Mouse (Mus musculus) C2C12 (cell line): ENCODE data around the gene Phospho1.

ENCODE experiments used
- CEBPB ChIP-seq: IDR thresholded peaks from one replicate; pipeline ENCODE4 v1.6.1; 2011; ENCODE audit warnings: low read depth, mild to moderate bottlenecking, control low read depth, moderate library complexity
- CTCF ChIP-seq: IDR thresholded peaks from one replicate; pipeline ENCODE4 v1.5.1; 2011; ENCODE audit not compliant: control insufficient read depth, insufficient read depth, insufficient read length
- FOSL1 ChIP-seq: IDR thresholded peaks from one replicate; pipeline ENCODE4 v1.8.0; 2011; ENCODE audit warnings: mild to moderate bottlenecking, low read length; ENCODE audit not compliant: poor library complexity, insufficient read depth, severe bottlenecking
- MAX ChIP-seq: IDR thresholded peaks from one replicate; pipeline ENCODE4 v1.6.1; 2011; ENCODE audit warnings: mild to moderate bottlenecking, control low read depth
- MYOD1 ChIP-seq: IDR thresholded peaks from one replicate; pipeline ENCODE4 v1.6.1; 2011; ENCODE audit warnings: low read depth; ENCODE audit not compliant: control insufficient read depth, insufficient read length
- MYOG ChIP-seq: IDR thresholded peaks from one replicate; pipeline ENCODE4 v1.6.1; 2011; ENCODE audit not compliant: control insufficient read depth, insufficient read length; ENCODE audit errors: extremely low read depth
- USF1 ChIP-seq: IDR thresholded peaks from one replicate; pipeline ENCODE4 v1.6.1; 2011; ENCODE audit warnings: low read depth, mild to moderate bottlenecking, control low read depth, moderate library complexity

DNA sequence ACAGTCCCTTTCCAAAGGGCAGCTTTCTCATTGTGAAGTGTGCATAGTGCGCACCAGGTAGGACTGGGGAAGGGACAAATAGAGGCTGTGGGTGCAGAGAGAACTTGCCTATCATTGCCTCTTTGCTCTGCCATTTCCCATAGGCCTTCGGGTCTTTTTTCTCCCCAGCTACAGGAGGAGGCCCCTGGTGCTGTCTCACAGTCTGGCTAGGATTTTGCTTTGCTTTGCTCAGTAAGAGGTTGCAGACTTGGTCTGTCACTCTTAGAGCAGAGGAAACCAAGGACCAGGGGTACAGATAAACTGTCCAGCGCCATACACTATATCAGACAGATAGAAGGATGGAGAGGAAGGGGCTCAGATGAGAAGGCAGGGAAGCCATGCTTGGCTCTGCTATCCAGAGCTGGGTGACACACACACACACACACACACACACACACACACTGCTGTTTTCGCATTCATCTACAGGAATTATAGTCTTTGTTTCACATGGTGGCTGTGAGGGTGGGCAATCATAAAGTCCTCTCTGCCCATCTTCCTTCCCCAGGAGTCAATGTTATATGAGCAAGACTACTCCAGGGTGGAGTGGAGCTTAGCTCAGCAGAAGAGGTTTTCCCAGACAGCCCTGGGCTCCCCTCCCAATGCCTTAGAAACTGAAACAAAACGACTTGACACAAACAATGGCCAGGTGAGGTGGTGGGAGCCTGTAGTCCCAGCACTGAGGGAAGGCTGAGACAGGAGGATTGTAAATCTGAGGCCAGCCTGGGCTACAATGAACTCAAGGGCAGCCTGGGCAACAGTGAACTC is 16.6 kb downstream of the Phospho1 start:
- TF ChIP-seq MYOD1 (no peak), CTCF (no peak), USF1 (no peak), MAX (no peak), FOSL1 (no peak), MYOG (no peak), CEBPB (no peak)
